Mouse (Mus musculus): Measurements from ENCODE around the gene Gosr1. TPM values are rescaled to one million over a fixed set of nuclear protein-coding genes. Genes with fewer than 3 reads are reported as not detected.

Gene Gosr1
- total and polyA plus RNA-seq, 2 experiments = 13.7 to 20.1 TPM

DNA sequence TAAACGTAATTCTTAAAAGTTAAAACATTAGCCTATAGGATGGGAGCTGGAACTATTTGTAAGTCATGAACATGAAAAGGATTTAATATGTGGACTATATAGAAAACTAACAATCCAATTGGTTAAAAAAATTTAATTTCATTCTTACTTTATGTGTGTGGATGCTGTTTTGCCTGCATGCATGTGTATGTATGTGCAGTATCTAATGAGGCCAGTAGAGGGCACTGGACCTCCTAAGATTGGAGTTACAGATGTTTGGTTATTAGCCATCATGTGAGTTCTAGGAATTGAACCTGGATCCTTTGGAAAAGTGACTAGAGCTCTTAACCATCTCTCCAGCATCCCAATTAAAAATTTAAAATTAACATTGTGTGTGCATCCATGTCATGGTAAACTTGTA lies 25.9 kb upstream of the Gosr1 start:
- Histone ChIP-seq H3K9ac (ENCODE audit: low read depth, low read length) (no peak overlapping the region), H3K27ac (replicated peaks; ENCODE audit: insufficient read depth, low read depth, low read length) (no peak overlapping the region), H3K79me2 (ENCODE audit: control insufficient read depth, insufficient read depth, low read length) (no peaks in the 10 kb centered on the region), H3K4me3 (ENCODE audit: insufficient read depth, low read depth, low read length) (no peak overlapping the region), H3K27me3 (ENCODE audit: control insufficient read depth, insufficient read depth, low read length) (no peaks in the 10 kb centered on the region), H3K4me1 (ENCODE audit: control insufficient read depth, insufficient read depth, low read length) (no peaks in the 10 kb centered on the region), H3K36me3 (ENCODE audit: control insufficient read depth, insufficient read depth, low read length) (peaks cover 32% of the 10 kb centered on the region)
- no peak for TF ChIP-seq POLR2A (IDR thresholded peaks at IDR 0.05; ENCODE audit: extremely low read depth, insufficient read depth, low read length)
- TF ChIP-seq CTCF (IDR thresholded peaks at IDR 0.05; ENCODE audit: low read depth, low read length) = peak; percentile 15; the same call in 1 of the 2 replicates
- 98% methylated on average over 1 of the region's 1 CpGs for WGBS
- DNase-seq (ENCODE audit: extremely low read depth, low read depth, low spot score) = peak; percentile 53

DNA sequence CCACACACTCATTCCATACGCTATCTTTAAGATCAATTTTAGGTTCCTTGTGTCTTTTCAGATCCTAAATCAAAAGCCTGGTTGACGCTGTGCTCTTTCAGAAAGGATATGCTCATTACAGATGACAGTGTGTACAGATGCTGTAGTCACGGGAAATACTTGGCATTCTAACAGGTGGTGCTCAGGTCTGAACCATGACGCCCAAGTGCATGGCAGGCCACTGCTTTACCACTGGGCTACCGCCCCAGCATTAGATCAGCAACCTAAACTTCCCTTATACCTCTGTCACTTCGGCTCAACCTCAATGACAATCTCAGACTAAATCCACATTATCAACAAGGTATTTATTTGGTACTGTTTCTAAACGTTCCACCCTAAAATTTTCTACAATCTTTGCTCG lies 12.2 kb upstream of the Gosr1 start:
- 91% methylated on average over 8 of the region's 8 CpGs for WGBS
- H3K36me3 ChIP-seq (ENCODE audit: control insufficient read depth, insufficient read depth, low read length) = peaks cover 4% of the 10 kb centered on the region; the same call in 1 of the 2 replicates
- H3K4me3 ChIP-seq (ENCODE audit: insufficient read depth, low read depth, low read length) = no peak overlapping the region
- no peak for TF ChIP-seq POLR2A (IDR thresholded peaks at IDR 0.05; ENCODE audit: extremely low read depth, insufficient read depth, low read length)
- no peak for TF ChIP-seq CTCF (IDR thresholded peaks at IDR 0.05; ENCODE audit: low read depth, low read length)
- DNase-seq (ENCODE audit: extremely low read depth, low read depth, low spot score) = no peak
- no peak overlapping the region for H3K27ac ChIP-seq (replicated peaks; ENCODE audit: insufficient read depth, low read depth, low read length)
- no peaks in the 10 kb centered on the region for H3K79me2 ChIP-seq (ENCODE audit: control insufficient read depth, insufficient read depth, low read length)
- no peak overlapping the region for H3K9ac ChIP-seq (ENCODE audit: low read depth, low read length)
- no peaks in the 10 kb centered on the region for H3K27me3 ChIP-seq (ENCODE audit: control insufficient read depth, insufficient read depth, low read length)
- H3K4me1 ChIP-seq (ENCODE audit: control insufficient read depth, insufficient read depth, low read length) = no peaks in the 10 kb centered on the region

DNA sequence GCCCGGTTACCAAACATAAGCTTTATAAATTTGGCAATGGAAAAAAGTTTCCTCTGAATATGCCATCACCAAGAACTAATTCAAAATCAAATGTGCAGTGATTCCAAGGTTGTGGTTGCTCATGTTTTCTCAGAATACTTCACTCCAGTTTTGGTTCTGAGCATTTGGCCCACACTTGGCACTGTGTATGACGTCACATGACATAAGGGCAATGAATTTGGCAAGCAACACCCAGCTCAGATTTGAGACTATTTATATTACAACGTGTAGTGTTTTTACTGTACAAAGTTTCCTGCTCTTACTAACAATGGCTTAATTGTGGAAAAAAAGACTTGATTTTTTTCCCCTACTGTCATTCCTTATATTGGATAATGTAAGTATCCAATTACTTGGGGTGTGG lies 10.4 kb upstream of the Gosr1 start:
- DNase-seq (ENCODE audit: extremely low read depth, low read depth, low spot score) = no peak
- Histone ChIP-seq H3K36me3 (ENCODE audit: control insufficient read depth, insufficient read depth, low read length) (no peaks in the 10 kb centered on the region), H3K9ac (ENCODE audit: low read depth, low read length) (no peak overlapping the region), H3K27me3 (ENCODE audit: control insufficient read depth, insufficient read depth, low read length) (no peaks in the 10 kb centered on the region), H3K27ac (replicated peaks; ENCODE audit: insufficient read depth, low read depth, low read length) (no peak overlapping the region), H3K4me1 (ENCODE audit: control insufficient read depth, insufficient read depth, low read length) (no peaks in the 10 kb centered on the region), H3K79me2 (ENCODE audit: control insufficient read depth, insufficient read depth, low read length) (no peaks in the 10 kb centered on the region), H3K4me3 (ENCODE audit: insufficient read depth, low read depth, low read length) (no peak overlapping the region)
- WGBS = 38% methylated on average over 3 of the region's 3 CpGs
- TF ChIP-seq POLR2A (IDR thresholded peaks at IDR 0.05; ENCODE audit: extremely low read depth, insufficient read depth, low read length) (no peak), CTCF (IDR thresholded peaks at IDR 0.05; ENCODE audit: low read depth, low read length) (no peak)

DNA sequence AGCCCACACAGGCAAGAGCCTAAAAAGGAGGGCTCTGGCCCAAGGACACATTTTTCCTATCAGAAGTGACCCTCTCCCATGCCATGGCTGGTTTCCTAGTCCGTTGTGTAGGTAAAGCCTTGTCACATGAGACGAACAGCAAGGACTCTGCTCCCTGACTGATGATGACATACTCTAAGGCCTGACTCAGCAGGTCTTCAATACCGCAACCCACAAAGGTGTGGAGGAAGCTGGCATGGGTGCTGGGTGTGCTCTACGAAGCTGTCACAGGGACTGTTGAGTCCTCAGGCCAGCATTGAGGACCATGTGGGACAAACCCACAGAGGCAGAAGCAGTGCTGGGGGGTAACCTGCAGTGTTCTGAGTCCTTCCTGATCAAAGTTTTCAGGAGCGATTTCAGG lies 7.2 kb upstream of the Gosr1 start:
- no peak for TF ChIP-seq CTCF (IDR thresholded peaks at IDR 0.05; ENCODE audit: low read depth, low read length)
- TF ChIP-seq POLR2A (IDR thresholded peaks at IDR 0.05; ENCODE audit: extremely low read depth, insufficient read depth, low read length) = no peak
- no peaks in the 10 kb centered on the region for H3K79me2 ChIP-seq (ENCODE audit: control insufficient read depth, insufficient read depth, low read length)
- no peak for DNase-seq (ENCODE audit: extremely low read depth, low read depth, low spot score)
- no peaks in the 10 kb centered on the region for H3K36me3 ChIP-seq (ENCODE audit: control insufficient read depth, insufficient read depth, low read length)
- H3K4me1 ChIP-seq (ENCODE audit: control insufficient read depth, insufficient read depth, low read length) = no peaks in the 10 kb centered on the region
- H3K9ac ChIP-seq (ENCODE audit: low read depth, low read length) = no peak overlapping the region
- no peaks in the 10 kb centered on the region for H3K27me3 ChIP-seq (ENCODE audit: control insufficient read depth, insufficient read depth, low read length)
- H3K27ac ChIP-seq (replicated peaks; ENCODE audit: insufficient read depth, low read depth, low read length) = no peak overlapping the region
- no peak overlapping the region for H3K4me3 ChIP-seq (ENCODE audit: insufficient read depth, low read depth, low read length)
- WGBS = 64% methylated on average over 5 of the region's 5 CpGs

DNA sequence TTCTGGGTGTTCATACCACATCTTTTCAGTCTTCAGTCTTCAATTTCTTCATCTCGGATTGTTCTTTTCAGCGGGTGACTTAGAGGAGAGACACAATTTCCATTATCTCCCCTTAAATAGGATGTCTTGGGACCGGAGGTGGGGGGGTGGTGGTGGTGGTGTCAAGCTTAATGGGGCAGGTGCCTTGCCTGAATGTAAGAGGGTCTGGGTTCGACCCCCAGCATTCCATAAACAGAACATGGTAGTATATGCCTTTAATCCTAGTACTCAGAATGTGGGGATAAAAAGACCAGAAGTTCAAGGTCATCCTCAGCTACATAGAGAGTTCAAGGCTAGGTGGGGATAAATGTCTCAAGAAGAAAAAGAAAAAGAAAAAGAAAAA lies 353 bp upstream of the Gosr1 start:
- Histone ChIP-seq H3K4me3 (ENCODE audit: insufficient read depth, low read depth, low read length) (no peak overlapping the region), H3K36me3 (ENCODE audit: control insufficient read depth, insufficient read depth, low read length) (peaks cover 9% of the 10 kb centered on the region; the same call in 1 of the 2 replicates), H3K27me3 (ENCODE audit: control insufficient read depth, insufficient read depth, low read length) (no peaks in the 10 kb centered on the region), H3K79me2 (ENCODE audit: control insufficient read depth, insufficient read depth, low read length) (peaks cover 1% of the 10 kb centered on the region; the same call in 1 of the 2 replicates), H3K27ac (replicated peaks; ENCODE audit: insufficient read depth, low read depth, low read length) (no peak overlapping the region), H3K4me1 (ENCODE audit: control insufficient read depth, insufficient read depth, low read length) (no peaks in the 10 kb centered on the region), H3K9ac (ENCODE audit: low read depth, low read length) (no peak overlapping the region)
- TF ChIP-seq CTCF (IDR thresholded peaks at IDR 0.05; ENCODE audit: low read depth, low read length) = no peak
- no peak for TF ChIP-seq POLR2A (IDR thresholded peaks at IDR 0.05; ENCODE audit: extremely low read depth, insufficient read depth, low read length)
- WGBS = 14% methylated on average over 4 of the region's 4 CpGs
- no peak for DNase-seq (ENCODE audit: extremely low read depth, low read depth, low spot score)

DNA sequence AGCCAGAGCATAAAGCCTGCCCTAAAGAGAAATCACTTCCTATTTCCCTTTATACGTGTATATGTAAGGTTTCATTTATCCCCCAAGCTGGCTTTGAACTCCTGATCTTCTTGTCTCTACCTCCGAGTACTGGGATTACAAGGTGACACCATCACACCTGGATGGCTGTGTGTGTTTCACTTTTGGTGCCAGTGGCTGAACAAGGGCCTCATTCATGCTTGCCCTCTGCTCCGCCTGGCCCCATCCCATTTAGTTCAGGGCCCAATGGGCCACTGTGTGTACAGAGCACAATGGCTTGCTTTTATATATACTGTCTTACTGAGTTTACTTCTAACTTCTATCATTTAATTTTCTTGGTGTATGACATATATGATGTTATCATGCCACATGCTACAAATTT lies 11.1 kb downstream of the Gosr1 start:
- Histone ChIP-seq H3K27ac (replicated peaks; ENCODE audit: insufficient read depth, low read depth, low read length) (no peak overlapping the region), H3K27me3 (ENCODE audit: control insufficient read depth, insufficient read depth, low read length) (no peaks in the 10 kb centered on the region), H3K4me3 (ENCODE audit: insufficient read depth, low read depth, low read length) (no peak overlapping the region), H3K36me3 (ENCODE audit: control insufficient read depth, insufficient read depth, low read length) (peaks cover 46% of the 10 kb centered on the region), H3K79me2 (ENCODE audit: control insufficient read depth, insufficient read depth, low read length) (no peaks in the 10 kb centered on the region), H3K9ac (ENCODE audit: low read depth, low read length) (no peak overlapping the region), H3K4me1 (ENCODE audit: control insufficient read depth, insufficient read depth, low read length) (peaks cover 1% of the 10 kb centered on the region)
- WGBS = 97% methylated on average over 3 of the region's 3 CpGs
- no peak for DNase-seq (ENCODE audit: extremely low read depth, low read depth, low spot score)
- no peak for TF ChIP-seq CTCF (IDR thresholded peaks at IDR 0.05; ENCODE audit: low read depth, low read length)
